Mouse (Mus musculus) G1E (cell line): ENCODE results near the gene H3f3b. TPM values are rescaled to one million over a fixed set of nuclear protein-coding genes. Genes with fewer than 3 reads are reported as not detected.

Experiments used
- ATAC-seq: 2 replicates; pipeline ENCODE4 v1.8.0; 2016; ENCODE audit warnings: mild to moderate bottlenecking; ENCODE audit not compliant: insufficient number of reproducible peaks, poor library complexity, low FRiP score, severe bottlenecking; ENCODE audit errors: extremely low read depth
- DNase-seq: peaks from one replicate; pipeline ENCODE4 v3.0.0; 2012; ENCODE audit warnings: low spot score
- H3K27me3 ChIP-seq: 2 replicates; pipeline ENCODE4 v1.6.1; 2012; ENCODE audit warnings: mild to moderate bottlenecking, low read length, inconsistent platforms; ENCODE audit not compliant: insufficient read depth
- H3K36me3 ChIP-seq: replicated peaks from 2 replicates; pipeline ENCODE3; 2012; ENCODE audit warnings: mild to moderate bottlenecking, inconsistent platforms
- H3K4me1 ChIP-seq: 2 replicates; pipeline ENCODE4 v1.6.1; 2012; ENCODE audit warnings: low read depth, low read length, inconsistent platforms, mixed read lengths; ENCODE audit not compliant: insufficient read depth
- H3K4me3 ChIP-seq: 2 replicates; pipeline ENCODE4 v1.5.1; 2012; ENCODE audit warnings: low read depth, mild to moderate bottlenecking, inconsistent platforms, low read length, moderate library complexity, mixed read lengths
- H3K9me3 ChIP-seq: replicated peaks from 2 replicates; pipeline ENCODE4 v1.6.1; 2012; ENCODE audit warnings: inconsistent platforms
- CTCF ChIP-seq: IDR thresholded peaks from 2 replicates; pipeline ENCODE4 v1.5.1; 2012; ENCODE audit warnings: low read depth, low read length, inconsistent platforms, mixed read lengths
- GATA1 ChIP-seq: IDR thresholded peaks from 2 replicates; pipeline ENCODE4 v1.6.1; 2012; ENCODE audit warnings: borderline replicate concordance, low read length, inconsistent platforms, mixed read lengths
- GATA2 ChIP-seq: IDR thresholded peaks from 2 replicates; pipeline ENCODE4 v1.6.1; 2012; ENCODE audit warnings: low read depth, low read length, inconsistent platforms, borderline replicate concordance
- POLR2AphosphoS5 ChIP-seq: IDR thresholded peaks from 2 replicates; pipeline ENCODE4 v1.6.1; 2012; ENCODE audit warnings: low read depth, low read length, inconsistent platforms; ENCODE audit not compliant: insufficient replicate concordance
- TAL1 ChIP-seq: conservative IDR thresholded peaks from 2 replicates; pipeline ENCODE4 v1.6.1; 2012; ENCODE audit warnings: low read depth, low read length, inconsistent platforms, mixed read lengths
- polyA plus RNA-seq: library from polyadenylated mRNA; stranded (reverse); fragments of >175 nt; gene quantifications from 2 replicates; pipeline ENCODE4 v1.2.3, GENCODE M21; 2012
- total RNA-seq, 2 experiments: library from RNA; stranded (forward) in 1 of 2; stranded (reverse) in 1 of 2; fragments of 200-1000 nt in 1 of 2; fragments of >200 nt in 1 of 2; fragmentation: Nextera tagmentation in 1 of 2; gene quantifications; 2 replicates each; pipeline ENCODE4 v1.2.3; 2014 to 2017

Gene H3f3b
- total and polyA plus RNA-seq, 3 experiments = 336 to 721 (median 692) TPM

GRCm38 (mm10) chr11:116010146-116010545 lies 17.6 kb downstream of the H3f3b start:
- H3K4me1 ChIP-seq = peaks cover 92% of the 10 kb centered on the region
- DNase-seq (no peak), ATAC-seq (no peak)
- H3K27me3 ChIP-seq = peaks cover 22% of the 10 kb centered on the region
- no peak for TF ChIP-seq CTCF
- TF ChIP-seq GATA1 = no peak
- no peak for TF ChIP-seq TAL1
- no peak for TF ChIP-seq POLR2AphosphoS5
- no peak for TF ChIP-seq GATA2
- no peaks in the 10 kb centered on the region for H3K9me3 ChIP-seq
- no peak overlapping the region; the same call in 1 of the 2 replicates for H3K4me3 ChIP-seq
- peaks cover 63% of the 10 kb centered on the region for H3K36me3 ChIP-seq

- no peaks in the 10 kb centered on the region for H3K9me3 ChIP-seq
- H3K27me3 ChIP-seq = peaks cover 23% of the 10 kb centered on the region
- no peak for ATAC-seq
- H3K4me1 ChIP-seq = peaks cover 92% of the 10 kb centered on the region
- no peak for DNase-seq
- H3K4me3 ChIP-seq = no peak overlapping the region
- TF ChIP-seq CTCF (no peak), TAL1 (no peak), GATA1 (no peak), GATA2 (no peak), POLR2AphosphoS5 (no peak)
- peaks cover 63% of the 10 kb centered on the region for H3K36me3 ChIP-seq
These were observed 18.1 kb downstream of the H3f3b start for GRCm38 (mm10) chr11:116009661-116010060.

DNA sequence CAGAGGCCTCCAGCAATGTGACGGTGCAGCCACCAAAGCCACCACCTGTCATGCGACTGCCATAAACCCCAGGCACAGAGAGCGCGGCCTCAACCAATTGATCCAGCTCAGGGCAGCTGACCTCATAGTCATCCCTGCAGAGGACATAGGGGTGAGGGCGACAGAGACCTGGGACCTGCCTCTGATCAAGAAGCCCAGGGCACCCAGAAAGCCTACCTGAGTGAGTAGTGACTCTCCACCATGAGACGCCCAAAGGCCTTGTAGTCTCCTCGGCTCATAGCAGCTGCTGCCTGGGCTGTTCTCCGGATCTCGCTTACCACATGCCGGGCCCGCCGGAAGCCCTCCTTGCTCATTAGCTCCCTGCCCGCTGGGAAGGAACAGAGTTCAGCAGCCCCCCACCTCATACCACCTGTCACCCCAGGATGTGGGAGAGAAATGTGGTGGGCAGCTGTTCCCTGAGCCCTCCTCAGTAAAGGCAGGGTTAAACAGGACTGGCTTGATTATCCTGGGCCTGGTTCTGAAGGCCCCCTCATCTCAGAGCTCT lies 18.9 kb downstream of the H3f3b start:
- H3K27me3 ChIP-seq = peaks cover 19% of the 10 kb centered on the region
- ATAC-seq (no peak), DNase-seq (no peak)
- H3K4me1 ChIP-seq = peaks cover 92% of the 10 kb centered on the region
- H3K4me3 ChIP-seq = no peak overlapping the region
- H3K9me3 ChIP-seq = no peaks in the 10 kb centered on the region
- H3K36me3 ChIP-seq = peaks cover 63% of the 10 kb centered on the region
- TF ChIP-seq GATA2 = no peak
- no peak for TF ChIP-seq CTCF
- TF ChIP-seq TAL1 = no peak
- no peak for TF ChIP-seq GATA1
- no peak for TF ChIP-seq POLR2AphosphoS5

GRCm38 (mm10) chr11:116008411-116008810 lies 19.4 kb downstream of the H3f3b start:
- peaks cover 63% of the 10 kb centered on the region for H3K36me3 ChIP-seq

GRCm38 (mm10) chr11:116007095-116007850 lies 20.5 kb downstream of the H3f3b start:
- Histone ChIP-seq H3K9me3 (peaks cover 7% of the 10 kb centered on the region), H3K4me1 (peaks cover 81% of the 10 kb centered on the region), H3K4me3 (no peak overlapping the region; the same call in 1 of the 2 replicates), H3K27me3 (peaks cover 26% of the 10 kb centered on the region), H3K36me3 (peaks cover 63% of the 10 kb centered on the region)
- ATAC-seq (no peak), DNase-seq (no peak)
- no peak for TF ChIP-seq TAL1

More at GRCm38 (mm10) chr11:116008411-116008810, 19.4 kb downstream of the H3f3b start:
- Histone ChIP-seq H3K27me3 (peaks cover 23% of the 10 kb centered on the region), H3K4me3 (no peak overlapping the region), H3K9me3 (peaks cover under 1% of the 10 kb centered on the region), H3K4me1 (peaks cover 93% of the 10 kb centered on the region)
- no peak for ATAC-seq
- TF ChIP-seq TAL1 (no peak), CTCF (no peak), GATA1 (no peak), POLR2AphosphoS5 (no peak), GATA2 (no peak)
- no peak for DNase-seq

DNA sequence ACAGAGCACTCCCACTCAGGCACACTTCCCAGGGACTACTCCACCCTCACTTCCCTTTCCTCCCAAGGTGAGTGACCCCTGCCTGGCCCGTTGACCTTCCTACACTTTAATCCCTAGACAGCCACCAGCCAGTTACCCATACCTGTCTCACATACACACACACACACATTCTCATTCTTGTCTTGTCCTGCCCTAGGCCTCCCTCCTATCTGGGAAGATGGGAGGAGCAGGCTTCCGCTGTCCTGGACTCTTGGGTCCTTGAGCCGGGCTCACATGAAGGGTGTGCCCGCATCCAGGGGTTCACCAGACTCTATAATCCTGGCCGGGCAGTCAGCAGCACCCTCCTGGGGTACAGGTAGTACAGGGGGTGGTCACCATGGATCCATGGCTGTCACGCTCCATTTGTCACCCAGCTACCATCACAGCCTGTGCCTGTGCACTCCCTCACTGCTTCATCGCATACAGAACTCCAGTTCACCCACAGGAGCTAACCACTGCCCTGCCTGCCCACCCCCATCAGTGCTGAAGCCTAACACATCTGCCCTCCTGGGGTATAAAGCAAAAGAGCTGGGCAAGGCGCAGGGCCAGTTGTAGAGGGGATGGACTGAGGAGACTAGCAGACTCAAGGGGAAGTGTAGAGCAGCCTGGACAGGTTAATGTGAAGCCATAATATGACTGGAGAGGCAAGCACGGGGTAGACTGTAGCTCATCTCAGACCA lies 21.9 kb downstream of the H3f3b start:
- Histone ChIP-seq H3K4me1 (peaks cover 68% of the 10 kb centered on the region), H3K9me3 (peaks cover 7% of the 10 kb centered on the region), H3K4me3 (peak overlapping the region; percentile 66; the same call in 1 of the 2 replicates), H3K36me3 (peaks cover 57% of the 10 kb centered on the region), H3K27me3 (peaks cover 32% of the 10 kb centered on the region)
- DNase-seq (no peak), ATAC-seq (no peak)
- no peak for TF ChIP-seq TAL1
- TF ChIP-seq POLR2AphosphoS5 = no peak
- TF ChIP-seq GATA1 = no peak
- no peak for TF ChIP-seq GATA2
- no peak for TF ChIP-seq CTCF
